Mouse (Mus musculus): ENCODE data around the gene Tacr1. TPM values are rescaled to one million over a fixed set of nuclear protein-coding genes. Genes with fewer than 3 reads are reported as not detected.
A peak's percentile ranks its signal among the peaks of the same experiment; 100 is the strongest.

Gene Tacr1
- 0.14 and 0.19 TPM in 2 replicates for polyA plus RNA-seq (2015; fragmentation: Nextera tagmentation; extraction: Ambion mirVana)

DNA sequence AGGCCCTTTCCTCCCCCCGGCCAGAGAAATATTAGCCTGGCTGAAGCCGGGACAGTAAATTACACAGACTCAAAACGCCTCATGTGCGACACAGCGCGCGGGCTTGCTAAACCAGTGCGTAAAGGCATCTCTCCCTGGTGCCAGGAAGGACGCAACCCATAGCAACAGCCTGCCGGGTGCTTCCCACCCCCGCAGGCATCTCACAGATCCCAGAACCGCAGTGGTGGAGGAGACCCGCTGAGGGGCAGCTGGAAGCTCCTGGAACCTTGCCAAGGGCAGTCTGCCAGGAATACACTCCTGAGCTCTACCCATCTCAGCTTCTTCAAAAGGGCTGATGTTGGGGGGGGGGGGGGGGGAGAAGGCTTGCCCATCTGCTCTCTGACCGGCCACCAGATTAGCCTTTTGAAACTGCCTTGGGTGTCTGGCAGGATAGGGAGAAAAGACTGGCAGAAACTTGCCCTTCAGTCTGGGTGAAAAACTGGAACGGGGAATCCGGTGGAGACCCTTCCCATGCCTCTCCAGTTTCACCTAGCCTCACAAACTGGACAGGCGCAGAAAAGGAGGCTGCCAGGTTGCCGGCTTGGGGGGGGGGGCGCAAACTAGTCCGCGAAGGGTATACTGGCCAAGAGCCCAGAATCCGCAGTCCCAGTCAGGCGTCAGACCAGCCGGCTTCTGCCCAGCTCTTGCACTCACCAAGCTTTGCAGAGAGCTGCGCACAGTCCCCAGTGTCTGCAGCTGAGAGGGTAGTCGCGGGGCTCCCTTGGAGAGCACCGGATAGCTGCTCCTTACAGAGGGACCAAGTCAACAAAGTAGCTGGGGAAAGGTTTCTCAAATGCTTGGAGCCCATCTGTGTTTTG, at the start of gene Tacr1:
Gene Tacr1 (plus strand): TSS at position 740 of the 857 bp plus-strand sequence.
- Histone ChIP-seq H3K4me2 (ENCODE audit: low read length) (peak within 1 kb of the TSS; percentile 63), H3K36me3 (ENCODE audit: insufficient read depth, low read length) (no peaks in the 10 kb centered on the region), H3K9me3 (replicated peaks; ENCODE audit: low read length) (no peaks in the 10 kb centered on the region), H3K27ac (no peak within 1 kb of the TSS), H3K4me1 (replicated peaks; ENCODE audit: insufficient read depth, low read length) (0 out of 2 replicates have a peak, but pooled peaks cover 4% of the 10 kb centered on the region), H3K9ac (ENCODE audit: low read depth, low read length) (no peak within 1 kb of the TSS), H3K27me3 (ENCODE audit: insufficient read depth, low read length) (0 out of 2 replicates have a peak, but pooled peaks cover 3% of the 10 kb centered on the region), H3K4me3 (replicated peaks; ENCODE audit: low read depth, low read length) (peak within 1 kb of the TSS; percentile 26)
- TF ChIP-seq CTCF (IDR thresholded peaks at IDR 0.05; ENCODE audit: low read depth): no peak
- WGBS: under 1% methylated on average over 27 of the region's 28 CpGs
- DNase-seq (ENCODE audit: low spot score): peak; percentile 33
- ATAC-seq (replicated peaks; ENCODE audit: low FRiP score, low read depth): peak; percentile 68; the same call in 1 of the 2 replicates

DNA sequence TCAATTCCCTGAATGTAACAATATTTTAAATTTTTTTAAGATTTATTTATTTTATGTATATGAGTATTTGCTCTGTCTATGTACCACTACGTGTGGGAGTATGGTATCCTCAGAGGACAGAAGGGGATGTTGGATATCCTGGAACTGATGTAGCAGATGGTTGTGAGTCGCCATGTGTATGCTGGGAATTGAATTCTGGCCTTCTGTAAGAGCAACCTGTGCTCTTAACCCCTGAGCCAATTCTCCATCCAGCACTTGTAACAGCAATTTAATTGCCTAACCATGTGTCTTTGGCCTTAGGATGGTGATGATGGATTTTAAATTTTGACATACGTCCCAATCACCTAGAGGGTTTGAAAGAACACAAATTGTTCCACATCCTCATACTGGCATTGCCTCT, 26.0 kb upstream of the Tacr1 start:
- H3K9me3 ChIP-seq (replicated peaks; ENCODE audit: low read length): no peaks in the 10 kb centered on the region
- ATAC-seq (replicated peaks; ENCODE audit: low FRiP score, low read depth) (no peak), DNase-seq (ENCODE audit: low spot score) (no peak)
- H3K4me2 ChIP-seq (ENCODE audit: low read length): no peak overlapping the region
- H3K36me3 ChIP-seq (ENCODE audit: insufficient read depth, low read length): no peaks in the 10 kb centered on the region
- no peak overlapping the region for H3K4me3 ChIP-seq (replicated peaks; ENCODE audit: low read depth, low read length)
- no peaks in the 10 kb centered on the region for H3K27me3 ChIP-seq (ENCODE audit: insufficient read depth, low read length)
- H3K9ac ChIP-seq (ENCODE audit: low read depth, low read length): no peak overlapping the region
- TF ChIP-seq CTCF (IDR thresholded peaks at IDR 0.05; ENCODE audit: low read depth): no peak
- WGBS: 83% methylated on average over 3 of the region's 3 CpGs
- H3K27ac ChIP-seq: no peak overlapping the region
- H3K4me1 ChIP-seq (replicated peaks; ENCODE audit: insufficient read depth, low read length): no peaks in the 10 kb centered on the region

DNA sequence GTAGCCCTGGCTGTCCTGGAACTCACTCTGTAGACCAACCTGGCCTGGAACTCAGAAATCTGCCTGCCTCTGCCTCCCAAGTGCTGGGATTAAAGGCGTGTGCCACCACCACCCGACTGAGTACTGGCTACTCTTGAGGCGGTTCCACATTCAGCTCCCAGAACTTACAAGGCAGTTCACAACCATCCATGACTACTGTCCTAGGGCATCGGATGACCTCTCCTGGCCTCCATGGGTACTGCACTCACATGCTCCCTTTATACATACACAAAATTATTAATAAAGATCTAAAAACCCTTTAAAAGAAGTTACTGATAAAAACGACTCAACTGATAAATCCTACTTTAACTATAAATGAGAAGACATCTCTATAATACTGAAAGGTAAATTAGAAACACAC, 18.6 kb upstream of the Tacr1 start:
- DNase-seq (ENCODE audit: low spot score): no peak
- Histone ChIP-seq H3K9me3 (replicated peaks; ENCODE audit: low read length) (no peaks in the 10 kb centered on the region), H3K4me1 (replicated peaks; ENCODE audit: insufficient read depth, low read length) (no peaks in the 10 kb centered on the region), H3K9ac (ENCODE audit: low read depth, low read length) (no peak overlapping the region), H3K27me3 (ENCODE audit: insufficient read depth, low read length) (no peaks in the 10 kb centered on the region), H3K4me2 (ENCODE audit: low read length) (no peak overlapping the region), H3K36me3 (ENCODE audit: insufficient read depth, low read length) (no peaks in the 10 kb centered on the region), H3K27ac (no peak overlapping the region), H3K4me3 (replicated peaks; ENCODE audit: low read depth, low read length) (no peak overlapping the region)
- no peak for ATAC-seq (replicated peaks; ENCODE audit: low FRiP score, low read depth)
- WGBS: 94% methylated on average over 5 of the region's 5 CpGs
- 0 out of 2 replicates have a peak, but pooled peaks have one; percentile 7 for TF ChIP-seq CTCF (IDR thresholded peaks at IDR 0.05; ENCODE audit: low read depth)

DNA sequence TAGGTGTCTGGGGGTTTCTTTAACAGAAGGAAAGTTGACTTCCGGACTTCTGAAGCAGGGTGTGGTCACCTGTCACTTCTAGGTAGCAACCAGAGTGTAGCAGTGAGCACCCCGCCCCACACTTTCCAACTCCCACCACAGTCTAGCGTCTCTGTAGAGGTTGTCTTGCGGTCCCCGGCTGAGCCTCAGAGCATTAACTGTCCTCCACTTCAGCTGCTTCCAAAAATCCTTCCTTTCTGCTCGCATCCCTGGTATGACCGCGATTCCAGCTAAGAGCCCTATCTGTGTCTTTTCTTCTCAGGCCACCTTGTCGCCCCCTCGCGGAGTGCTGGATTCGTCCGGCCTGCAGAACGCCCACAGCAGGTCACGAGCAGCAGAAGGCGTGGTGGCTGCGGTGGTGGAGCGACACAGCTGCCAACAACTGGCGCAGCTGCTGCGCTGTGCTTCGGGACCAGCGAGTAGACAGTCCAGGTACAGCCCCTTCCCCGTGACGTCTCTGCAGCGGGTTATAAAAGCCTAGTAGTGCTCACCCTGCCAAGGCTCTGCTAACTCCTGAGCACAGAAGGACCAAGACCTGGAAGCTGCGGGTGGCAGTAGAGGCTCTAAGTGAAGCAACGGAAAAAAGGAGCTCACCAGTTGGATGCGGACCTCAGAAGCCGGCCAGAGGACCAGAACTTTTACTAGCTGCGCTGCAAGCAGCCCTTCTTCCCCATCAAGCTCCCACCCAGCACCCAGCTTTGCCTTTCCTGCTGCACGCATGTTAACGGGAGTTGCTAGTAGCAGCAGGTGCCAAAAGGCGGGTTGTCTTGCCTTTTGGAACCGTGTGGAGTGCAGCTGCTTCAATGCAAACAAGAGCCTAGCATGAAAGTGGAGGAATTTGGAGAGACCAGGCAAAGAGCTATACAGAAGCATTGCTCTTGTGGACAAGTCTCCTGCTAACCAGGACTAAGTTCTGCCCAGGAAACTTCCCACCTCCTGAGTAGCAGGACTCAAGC, 664 bp downstream of the Tacr1 start:
- H3K9ac ChIP-seq (ENCODE audit: low read depth, low read length): no peak overlapping the region

DNA sequence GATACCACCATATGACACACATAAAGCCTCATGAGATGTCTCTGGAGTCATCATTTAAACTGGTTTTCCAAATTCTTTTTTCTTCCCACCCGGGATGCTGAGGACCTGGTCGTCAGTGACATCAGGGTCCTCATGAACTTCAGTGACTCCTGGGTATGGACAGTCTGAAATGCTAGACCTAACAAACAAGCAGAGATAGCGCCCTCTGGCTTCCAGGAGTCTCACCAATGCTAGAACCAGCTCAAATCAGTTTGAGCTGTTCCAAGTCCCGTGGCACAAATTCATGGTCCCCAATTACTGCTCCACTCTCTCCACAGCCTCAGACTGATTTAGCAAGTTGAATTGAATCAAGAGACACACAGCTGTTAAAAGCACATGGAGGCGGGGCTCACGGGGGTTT, 16.2 kb downstream of the Tacr1 start:
- Histone ChIP-seq H3K4me2 (ENCODE audit: low read length) (no peak overlapping the region), H3K4me3 (replicated peaks; ENCODE audit: low read depth, low read length) (no peak overlapping the region), H3K9ac (ENCODE audit: low read depth, low read length) (no peak overlapping the region), H3K4me1 (replicated peaks; ENCODE audit: insufficient read depth, low read length) (no peaks in the 10 kb centered on the region), H3K27me3 (ENCODE audit: insufficient read depth, low read length) (no peaks in the 10 kb centered on the region), H3K36me3 (ENCODE audit: insufficient read depth, low read length) (no peaks in the 10 kb centered on the region), H3K9me3 (replicated peaks; ENCODE audit: low read length) (no peaks in the 10 kb centered on the region), H3K27ac (no peak overlapping the region)
- no peak for ATAC-seq (replicated peaks; ENCODE audit: low FRiP score, low read depth)
- DNase-seq (ENCODE audit: low spot score): no peak
- WGBS: 63% methylated on average over 6 of the region's 6 CpGs
- TF ChIP-seq CTCF (IDR thresholded peaks at IDR 0.05; ENCODE audit: low read depth): peak; percentile 39; the same call in 1 of the 2 replicates

More for the DNA sequence above, 664 bp downstream of the Tacr1 start:
- H3K4me1 ChIP-seq (replicated peaks; ENCODE audit: insufficient read depth, low read length): 0 out of 2 replicates have a peak, but pooled peaks cover 4% of the 10 kb centered on the region
- no peak overlapping the region for H3K27ac ChIP-seq
- peak overlapping the region; percentile 63 for H3K4me2 ChIP-seq (ENCODE audit: low read length)
- ATAC-seq (replicated peaks; ENCODE audit: low FRiP score, low read depth): peak; percentile 63; the same call in 1 of the 2 replicates
- no peaks in the 10 kb centered on the region for H3K9me3 ChIP-seq (replicated peaks; ENCODE audit: low read length)
- peak; percentile 59 for DNase-seq (ENCODE audit: low spot score)
- WGBS: 3% methylated on average over 34 of the region's 34 CpGs
- H3K4me3 ChIP-seq (replicated peaks; ENCODE audit: low read depth, low read length): peak overlapping the region; percentile 26
- peak; percentile 56 for TF ChIP-seq CTCF (IDR thresholded peaks at IDR 0.05; ENCODE audit: low read depth)
- H3K36me3 ChIP-seq (ENCODE audit: insufficient read depth, low read length): no peaks in the 10 kb centered on the region
- H3K27me3 ChIP-seq (ENCODE audit: insufficient read depth, low read length): 0 out of 2 replicates have a peak, but pooled peaks cover 3% of the 10 kb centered on the region

DNA sequence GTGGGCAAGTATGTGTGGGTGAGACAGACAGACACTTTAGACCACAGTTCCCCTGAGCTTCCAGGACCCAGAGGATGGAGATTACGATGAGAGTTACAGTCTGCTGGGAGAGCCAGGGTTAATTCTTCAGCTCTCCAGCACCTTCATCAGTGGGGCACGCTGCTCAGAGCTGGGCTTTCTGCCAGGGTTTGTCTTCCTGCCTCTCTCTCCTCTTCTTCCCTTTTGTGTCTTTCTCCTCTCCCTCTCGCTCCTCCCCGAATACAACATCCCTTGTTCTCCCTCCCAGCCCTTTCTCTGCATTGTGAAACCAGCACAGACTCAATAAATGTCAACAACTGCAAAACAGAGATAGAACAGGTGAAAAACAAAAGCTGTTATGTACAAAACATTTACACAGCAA, 18.1 kb downstream of the Tacr1 start:
- H3K9ac ChIP-seq (ENCODE audit: low read depth, low read length): no peak overlapping the region
- no peaks in the 10 kb centered on the region for H3K27me3 ChIP-seq (ENCODE audit: insufficient read depth, low read length)
- no peak for TF ChIP-seq CTCF (IDR thresholded peaks at IDR 0.05; ENCODE audit: low read depth)
- no peaks in the 10 kb centered on the region for H3K9me3 ChIP-seq (replicated peaks; ENCODE audit: low read length)
- 48% methylated on average over 4 of the region's 4 CpGs for WGBS
- H3K4me2 ChIP-seq (ENCODE audit: low read length): no peak overlapping the region
- no peak for DNase-seq (ENCODE audit: low spot score)
- no peaks in the 10 kb centered on the region for H3K36me3 ChIP-seq (ENCODE audit: insufficient read depth, low read length)
- ATAC-seq (replicated peaks; ENCODE audit: low FRiP score, low read depth): no peak
- no peaks in the 10 kb centered on the region for H3K4me1 ChIP-seq (replicated peaks; ENCODE audit: insufficient read depth, low read length)
- no peak overlapping the region for H3K27ac ChIP-seq
- no peak overlapping the region for H3K4me3 ChIP-seq (replicated peaks; ENCODE audit: low read depth, low read length)

All from kidney, postnatal 0 days (tissue).